Mouse (Mus musculus) limb, embryonic 11.5 days (tissue): ENCODE results near the gene Olfr1025-ps1. TPM values are rescaled to one million over a fixed set of nuclear protein-coding genes. Genes with fewer than 3 reads are reported as not detected.

ENCODE experiments used
- polyA plus RNA-seq: library from polyadenylated mRNA; unstranded; fragments of >200 nt; fragmentation: Nextera tagmentation; extraction: Ambion mirVana; gene quantifications from 2 replicates; pipeline ENCODE4 v1.2.1, GENCODE M21; 2014

Gene Olfr1025-ps1
- polyA plus RNA-seq, 1 experiment from 2014 or later = not detected

Other genes with a start within 250 kb of the Olfr1025-ps1 start
- not detected in 2 replicates for gene Olfr1006, start 236.4 kb upstream of the Olfr1025-ps1 start, polyA plus RNA-seq
- not detected in 2 replicates for gene Olfr1008, start 225.8 kb upstream of the Olfr1025-ps1 start, polyA plus RNA-seq
- not detected in 2 replicates for gene Olfr1009, start 199.8 kb upstream of the Olfr1025-ps1 start, polyA plus RNA-seq
- gene Olfr1012, start 152.4 kb upstream of the Olfr1025-ps1 start, polyA plus RNA-seq = not detected in 2 replicates
- gene Olfr1013, start 148.1 kb upstream of the Olfr1025-ps1 start, polyA plus RNA-seq = not detected in 2 replicates
- not detected in 2 replicates for gene Olfr1014, start 142.5 kb upstream of the Olfr1025-ps1 start, polyA plus RNA-seq
- not detected in 2 replicates for gene Olfr1015, start 133.2 kb upstream of the Olfr1025-ps1 start, polyA plus RNA-seq
- gene Olfr1016, start 112.6 kb upstream of the Olfr1025-ps1 start, polyA plus RNA-seq = not detected in 2 replicates
- not detected in 2 replicates for gene Olfr1018, start 96.7 kb upstream of the Olfr1025-ps1 start, polyA plus RNA-seq
- gene Olfr1019, start 69.7 kb upstream of the Olfr1025-ps1 start, polyA plus RNA-seq = not detected in 2 replicates
- gene Olfr1020, start 68.2 kb upstream of the Olfr1025-ps1 start, polyA plus RNA-seq = not detected in 2 replicates
- gene Olfr1022, start 46.6 kb upstream of the Olfr1025-ps1 start, polyA plus RNA-seq = not detected in 2 replicates
- gene Olfr1023, start 29.6 kb upstream of the Olfr1025-ps1 start, polyA plus RNA-seq = not detected in 2 replicates
- gene Olfr1024, start 10.1 kb upstream of the Olfr1025-ps1 start, polyA plus RNA-seq = not detected in 2 replicates
- not detected in 2 replicates for gene Olfr1026, start 6.4 kb downstream of the Olfr1025-ps1 start, polyA plus RNA-seq
- gene Olfr1028, start 35.2 kb downstream of the Olfr1025-ps1 start, polyA plus RNA-seq = not detected in 2 replicates
- gene Olfr1029, start 58.7 kb downstream of the Olfr1025-ps1 start, polyA plus RNA-seq = not detected in 2 replicates
- gene Olfr1030, start 64.1 kb downstream of the Olfr1025-ps1 start, polyA plus RNA-seq = not detected in 2 replicates
- not detected in 2 replicates for gene Olfr1031, start 75.1 kb downstream of the Olfr1025-ps1 start, polyA plus RNA-seq
- not detected in 2 replicates for gene Olfr1032, start 90.3 kb downstream of the Olfr1025-ps1 start, polyA plus RNA-seq
- gene Olfr1033, start 105.4 kb downstream of the Olfr1025-ps1 start, polyA plus RNA-seq = not detected in 2 replicates
- not detected in 2 replicates for gene Olfr1034, start 130.7 kb downstream of the Olfr1025-ps1 start, polyA plus RNA-seq
- gene Olfr1036, start 158.8 kb downstream of the Olfr1025-ps1 start, polyA plus RNA-seq = not detected in 2 replicates
- not detected in 2 replicates for gene Olfr1037, start 172.2 kb downstream of the Olfr1025-ps1 start, polyA plus RNA-seq
- gene Olfr1039, start 220.7 kb downstream of the Olfr1025-ps1 start, polyA plus RNA-seq = not detected in 2 replicates
- not detected in 2 replicates for gene Olfr1040, start 231.5 kb downstream of the Olfr1025-ps1 start, polyA plus RNA-seq
- gene Olfr1042, start 246.6 kb downstream of the Olfr1025-ps1 start, polyA plus RNA-seq = not detected in 2 replicates